Mouse (Mus musculus) MEL (cell line): ENCODE results near the gene Fam32a. TPM values are rescaled to one million over a fixed set of nuclear protein-coding genes. Genes with fewer than 3 reads are reported as not detected.

Experiments
- DNase-seq: peaks from one replicate; pipeline ENCODE4 v3.0.0; 2011; ENCODE audit warnings: low read depth, low spot score
- H3K27ac ChIP-seq: 2 replicates; pipeline ENCODE4 v1.5.1; 2012; ENCODE audit warnings: low read depth, mild to moderate bottlenecking, control low read depth, low read length, moderate library complexity; ENCODE audit not compliant: control insufficient read depth
- H3K27me3 ChIP-seq, 2 experiments: fragments of 150-350 bp in 1 of 2; sonication (generic) in 1 of 2; 2 replicates each; pipeline ENCODE4 v1.6.1; 2012; ENCODE audit warnings: low read length in 2 of 2, mild to moderate bottlenecking in 2 of 2, improper control_type of control experiment in 1 of 2, moderate library complexity in 1 of 2; ENCODE audit not compliant: insufficient read depth in 2 of 2, control insufficient read depth in 1 of 2
- H3K36me3 ChIP-seq, 2 experiments: 2 replicates each; pipeline ENCODE4 v1.6.1; 2012 to 2014; ENCODE audit warnings: low read length in 2 of 2, improper control_type of control experiment in 1 of 2, inconsistent platforms in 1 of 2, mild to moderate bottlenecking in 1 of 2; ENCODE audit not compliant: insufficient read depth in 2 of 2, control insufficient read depth in 1 of 2
- H3K4me1 ChIP-seq, 2 experiments: fragments of 150-350 bp in 1 of 2; sonication (generic) in 1 of 2; 2 replicates each; pipeline ENCODE4 v1.6.1; 2012; ENCODE audit warnings: low read length in 2 of 2, improper control_type of control experiment in 1 of 2, mild to moderate bottlenecking in 1 of 2; ENCODE audit not compliant: insufficient read depth in 2 of 2, control insufficient read depth in 1 of 2
- H3K4me3 ChIP-seq, 2 experiments: fragments of 150-350 bp in 1 of 2; sonication (generic) in 1 of 2; 2 replicates each; pipeline ENCODE4 v1.5.1; 2012; ENCODE audit warnings: low read depth in 2 of 2, low read length in 2 of 2, mild to moderate bottlenecking in 2 of 2, moderate library complexity in 2 of 2, control low read depth in 1 of 2, improper control_type of control experiment in 1 of 2; ENCODE audit not compliant: control insufficient read depth in 1 of 2, insufficient read depth in 1 of 2
- H3K79me2 ChIP-seq: 2 replicates; pipeline ENCODE4 v1.6.1; 2012; ENCODE audit warnings: mild to moderate bottlenecking, low read length, moderate library complexity; ENCODE audit not compliant: control insufficient read depth, poor library complexity, insufficient read depth
- H3K9ac ChIP-seq: 2 replicates; pipeline ENCODE4 v1.6.1; 2012; ENCODE audit warnings: low read depth, mild to moderate bottlenecking, control low read depth, low read length, moderate library complexity; ENCODE audit not compliant: control insufficient read depth, poor library complexity, severe bottlenecking
- H3K9me3 ChIP-seq: fragments of 150-350 bp; sonication (generic); replicated peaks from 2 replicates; pipeline ENCODE4 v1.6.1; 2012; ENCODE audit warnings: mild to moderate bottlenecking, low read length, improper control_type of control experiment, moderate library complexity; ENCODE audit not compliant: insufficient read depth
- CHD1 ChIP-seq: IDR thresholded peaks from 2 replicates; pipeline ENCODE4 v1.6.1; 2012; ENCODE audit warnings: low read depth, mild to moderate bottlenecking, inconsistent platforms, low read length, improper control_type of control experiment
- CTCF ChIP-seq, 3 experiments: IDR thresholded peaks in 2 of 3; conservative IDR thresholded peaks in 1 of 3; 2 replicates each; pipeline ENCODE4 v1.5.1; 2011 to 2012; ENCODE audit warnings: low read length in 3 of 3, low read depth in 2 of 3, mild to moderate bottlenecking in 2 of 3, improper control_type of control experiment in 1 of 3, inconsistent platforms in 1 of 3, mixed read lengths in 1 of 3, moderate library complexity in 1 of 3; ENCODE audit not compliant: control insufficient read depth in 1 of 3, insufficient read depth in 1 of 3, poor library complexity in 1 of 3, severe bottlenecking in 1 of 3
- MAFK ChIP-seq: IDR thresholded peaks from 2 replicates; pipeline ENCODE4 v1.6.1; 2011; ENCODE audit warnings: low read depth, mild to moderate bottlenecking, low read length, improper control_type of control experiment, borderline replicate concordance
- MAZ ChIP-seq: IDR thresholded peaks from 2 replicates; pipeline ENCODE4 v1.6.1; 2012; ENCODE audit warnings: low read depth, mild to moderate bottlenecking, inconsistent platforms, low read length, improper control_type of control experiment
- MYC ChIP-seq: IDR thresholded peaks from 2 replicates; pipeline ENCODE4 v1.6.1; 2011; ENCODE audit warnings: low read depth, mild to moderate bottlenecking, low read length, improper control_type of control experiment, moderate library complexity
- NRF1 ChIP-seq: IDR thresholded peaks from 2 replicates; pipeline ENCODE4 v1.6.1; 2014; ENCODE audit warnings: low read depth, mild to moderate bottlenecking, inconsistent platforms, low read length, improper control_type of control experiment, moderate library complexity; ENCODE audit not compliant: poor library complexity, insufficient read depth, severe bottlenecking
- RAD21 ChIP-seq: IDR thresholded peaks from 2 replicates; pipeline ENCODE4 v1.6.1; 2011; ENCODE audit warnings: mild to moderate bottlenecking, low read depth, low read length, improper control_type of control experiment
- SMC3 ChIP-seq: IDR thresholded peaks from 2 replicates; pipeline ENCODE4 v1.6.1; 2011; ENCODE audit warnings: low read depth, low read length, improper control_type of control experiment
- ZC3H11A ChIP-seq: IDR thresholded peaks from 2 replicates; pipeline ENCODE4 v1.6.1; 2012; ENCODE audit warnings: low read depth, mild to moderate bottlenecking, inconsistent platforms, low read length, improper control_type of control experiment
- ZNF384 ChIP-seq: IDR thresholded peaks from 2 replicates; pipeline ENCODE4 v1.6.1; 2012; ENCODE audit warnings: low read depth, mild to moderate bottlenecking, inconsistent platforms, low read length, improper control_type of control experiment
- polyA plus RNA-seq, 2 experiments: library from polyadenylated mRNA; stranded (reverse) in 1 of 2; unstranded in 1 of 2; fragments of >175 nt in 1 of 2; fragments of >200 nt in 1 of 2; gene quantifications; 2 replicates each; pipeline versions ENCODE4 v1.2.1 to v1.2.4; 2012; ENCODE audit warnings: low replicate concordance in 2 of 2, low read depth in 1 of 2; ENCODE audit not compliant: insufficient read length in 2 of 2, insufficient read depth in 1 of 2, missing spikeins in 1 of 2
- total RNA-seq: library from RNA; depleted of rRNA; stranded (reverse); fragments of 300-350 nt; gene quantifications from 2 replicates; pipeline ENCODE4 v1.2.3, GENCODE M21; 2012

Fam32a gene
- total and polyA plus RNA-seq, 3 experiments: 45.5 to 45.9 TPM; not detected in 1

- Histone ChIP-seq H3K9me3 (no peaks in the 10 kb centered on the region), H3K79me2 (no peaks in the 10 kb centered on the region), H3K9ac (no peak overlapping the region), H3K27me3 (no peaks in the 10 kb centered on the region), H3K36me3 (no peaks in the 10 kb centered on the region), H3K4me1 (no peaks in the 10 kb centered on the region), H3K27ac (no peak overlapping the region), H3K4me3 (no peak overlapping the region)
- DNase-seq: peak; percentile 61
- TF ChIP-seq ZNF384: no peak
- TF ChIP-seq SMC3: peak; percentile 66
- TF ChIP-seq CTCF (IDR thresholded peaks at IDR 0.05 in 2 of 3, conservative IDR thresholded peaks at IDR 0.05 in 1 of 3; ENCODE audit: control insufficient read depth in 1 of 3, insufficient read depth in 1 of 3, low read depth in 2 of 3, low read length in 3 of 3, poor library complexity in 1 of 3, severe bottlenecking in 1 of 3): peak; percentile 44 to 70 (median 66)
- peak; percentile 76 for TF ChIP-seq RAD21
- TF ChIP-seq ZC3H11A: peak; percentile 60
Measured at GRCm38 (mm10) chr8:72261019-72261418, 41.5 kb downstream of the Fam32a start.

DNA sequence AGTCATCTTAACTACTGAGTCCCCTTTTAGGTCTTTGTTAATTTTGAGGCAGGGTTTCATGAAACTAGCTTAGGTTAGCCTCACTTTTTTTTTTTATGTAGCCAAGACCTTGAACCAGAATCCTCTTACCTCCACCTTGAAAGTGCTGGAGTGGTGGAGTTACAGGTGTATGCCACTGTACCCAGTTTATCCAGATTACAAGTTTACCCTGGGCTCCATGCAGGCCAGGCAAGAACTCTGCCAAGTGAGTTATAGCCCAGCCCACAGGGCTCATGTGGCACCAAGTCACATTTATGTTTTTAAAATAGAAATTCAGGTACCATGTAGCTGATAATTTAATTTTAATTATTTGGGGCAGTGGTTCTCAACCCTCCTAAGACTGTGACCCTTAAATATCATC is 41.9 kb downstream of the Fam32a start:
- Histone ChIP-seq H3K27me3 (no peaks in the 10 kb centered on the region), H3K9ac (no peak overlapping the region), H3K79me2 (no peaks in the 10 kb centered on the region), H3K27ac (no peak overlapping the region), H3K4me1 (no peaks in the 10 kb centered on the region), H3K36me3 (no peaks in the 10 kb centered on the region), H3K4me3 (no peak overlapping the region), H3K9me3 (no peaks in the 10 kb centered on the region)
- TF ChIP-seq MYC (no peak), MAFK (no peak), NRF1 (no peak), MAZ (no peak)
- DNase-seq: no peak

DNA sequence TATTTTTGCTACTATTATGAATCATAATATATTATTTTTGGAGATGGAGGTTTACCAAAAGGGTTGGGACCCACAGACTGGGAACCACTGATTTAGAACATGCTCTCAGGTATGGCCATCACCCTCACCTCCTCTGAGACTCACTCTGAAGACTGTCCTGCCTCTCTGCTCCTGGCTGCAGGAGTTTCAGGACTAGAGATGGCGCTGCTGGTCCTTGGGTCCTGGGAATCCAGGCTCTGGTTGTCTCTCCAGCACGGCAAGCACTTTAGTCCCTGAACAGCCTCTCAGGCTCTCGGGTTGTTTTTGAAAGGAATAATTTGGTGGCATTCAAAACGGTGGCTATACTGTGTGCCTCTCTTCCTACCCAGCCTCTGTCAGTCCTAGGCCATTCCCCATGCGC is 42.3 kb downstream of the Fam32a start:
- Histone ChIP-seq H3K27me3 (no peaks in the 10 kb centered on the region), H3K79me2 (no peaks in the 10 kb centered on the region), H3K9me3 (no peaks in the 10 kb centered on the region), H3K4me1 (no peaks in the 10 kb centered on the region), H3K27ac (no peak overlapping the region), H3K4me3 (no peak overlapping the region), H3K36me3 (no peaks in the 10 kb centered on the region), H3K9ac (no peak overlapping the region)
- TF ChIP-seq CTCF (IDR thresholded peaks at IDR 0.05 in 2 of 3, conservative IDR thresholded peaks at IDR 0.05 in 1 of 3; ENCODE audit: control insufficient read depth in 1 of 3, insufficient read depth in 1 of 3, low read depth in 2 of 3, low read length in 3 of 3, poor library complexity in 1 of 3, severe bottlenecking in 1 of 3): peak in 2 of 3 experiments; percentile 8 to 14; a peak in 1 of 6 replicates
- peak; percentile 24 for TF ChIP-seq RAD21
- TF ChIP-seq SMC3: peak; percentile 41
- TF ChIP-seq CHD1: no peak
- no peak for DNase-seq
